Mouse (Mus musculus) hindbrain, postnatal 0 days (tissue): ENCODE results near the gene Ctr9. TPM values are rescaled to one million over a fixed set of nuclear protein-coding genes. Genes with fewer than 3 reads are reported as not detected.

ENCODE experiments used
- ATAC-seq: fragments of 200-750 bp; cut with Nextera tagmentation; 2 replicates; pipeline ENCODE4 v1.8.0; 2017; ENCODE audit warnings: mild to moderate bottlenecking, moderate TSS enrichment, moderate library complexity
- DNase-seq: peaks from one replicate; pipeline ENCODE4 v3.0.0-alpha.2; 2015; ENCODE audit warnings: low spot score
- H3K27ac ChIP-seq: fragments of 300-500 bp; sonication (generic); 2 replicates; pipeline ENCODE4 v1.5.1; 2014; ENCODE audit warnings: mild to moderate bottlenecking
- H3K27me3 ChIP-seq: fragments of 300-500 bp; sonication (generic); 2 replicates; pipeline ENCODE4 v1.6.1; 2014; ENCODE audit warnings: low read length, mixed read lengths; ENCODE audit not compliant: insufficient read depth
- H3K36me3 ChIP-seq: fragments of 300-500 bp; sonication (generic); 2 replicates; pipeline ENCODE4 v1.6.1; 2014; ENCODE audit warnings: low read length, mixed read lengths; ENCODE audit not compliant: insufficient read depth
- H3K4me1 ChIP-seq: fragments of 300-500 bp; sonication (generic); 2 replicates; pipeline ENCODE4 v1.6.1; 2014; ENCODE audit warnings: antibody characterized with exemption, low read length, mixed read lengths; ENCODE audit not compliant: insufficient read depth
- H3K4me2 ChIP-seq: fragments of 300-500 bp; sonication (generic); 2 replicates; pipeline ENCODE4 v1.6.1; 2014; ENCODE audit warnings: low read depth, mild to moderate bottlenecking, low read length, moderate library complexity, mixed read lengths
- H3K4me3 ChIP-seq: fragments of 300-500 bp; sonication (generic); 2 replicates; pipeline ENCODE4 v1.5.1; 2014; ENCODE audit warnings: low read length
- H3K9ac ChIP-seq: fragments of 300-500 bp; sonication (generic); replicated peaks from 2 replicates; pipeline ENCODE4 v1.6.1; 2014; ENCODE audit warnings: mild to moderate bottlenecking, low read length, moderate library complexity, mixed read lengths
- H3K9me3 ChIP-seq: fragments of 300-500 bp; sonication (generic); 2 replicates; pipeline ENCODE4 v1.6.1; 2016; ENCODE audit warnings: low read length, mixed read lengths
- CTCF ChIP-seq: IDR thresholded peaks from 2 replicates; pipeline ENCODE4 v1.5.1; 2016; ENCODE audit warnings: antibody characterized with exemption, control low read depth, low read depth
- WGBS: fragments of 180-500 bp; shearing (Covaris S2); extraction: QIAGEN DNeasy Blood & Tissue Kit; methylation state at CpG from one replicate; pipeline ENCODE4 v1.1.7; 2014; 5-methylcytosine and 5-hydroxymethylcytosine counted together
- polyA plus RNA-seq: library from polyadenylated mRNA; unstranded; fragments of >200 nt; fragmentation: Nextera tagmentation; extraction: Ambion mirVana; gene quantifications from 2 replicates; pipeline ENCODE4 v1.2.1, GENCODE M21; 2015
- total RNA-seq: library from RNA; depleted of rRNA; stranded (reverse); fragments of >200 nt; gene quantifications from 2 replicates; pipeline ENCODE4 v1.2.3, GENCODE M21; 2014

Gene Ctr9
- total and polyA plus RNA-seq, 2 experiments from 2014 or later: 42.3 to 60.0 TPM

DNA sequence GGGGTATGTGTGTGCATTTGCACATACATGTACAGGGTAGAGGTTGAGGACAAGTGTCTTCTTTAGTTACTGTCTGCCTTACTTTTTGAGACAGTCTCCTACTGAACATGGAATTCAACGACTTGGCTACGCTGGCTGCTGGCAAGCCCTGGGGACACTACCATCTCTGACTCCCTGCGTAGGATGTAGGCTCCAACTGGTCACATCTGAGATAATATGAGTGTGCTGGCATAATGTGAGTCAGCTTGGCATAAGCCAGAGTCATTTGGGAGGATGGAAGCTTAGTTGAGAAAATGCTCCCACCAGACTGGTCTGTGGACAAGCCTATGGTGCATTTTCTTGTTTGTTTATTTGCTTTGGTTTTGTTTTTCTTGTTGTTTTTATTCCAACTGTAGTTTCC is 40.7 kb upstream of the Ctr9 start:
- no peak for DNase-seq
- WGBS: 84% methylated on average over 3 of the region's 3 CpGs
- ATAC-seq: no peak
- TF ChIP-seq CTCF: no peak
- H3K4me1 ChIP-seq: no peaks in the 10 kb centered on the region
- no peak overlapping the region for H3K9ac ChIP-seq
- H3K9me3 ChIP-seq: no peaks in the 10 kb centered on the region
- H3K27me3 ChIP-seq: no peaks in the 10 kb centered on the region
- H3K4me3 ChIP-seq: no peak overlapping the region
- H3K27ac ChIP-seq: no peak overlapping the region
- H3K36me3 ChIP-seq: no peaks in the 10 kb centered on the region
- H3K4me2 ChIP-seq: no peak overlapping the region

GRCm38 (mm10) chr7:110989286-110989879 is 39.4 kb upstream of the Ctr9 start:
- H3K4me2 ChIP-seq: no peak overlapping the region
- no peaks in the 10 kb centered on the region for H3K27me3 ChIP-seq
- no peaks in the 10 kb centered on the region for H3K4me1 ChIP-seq
- TF ChIP-seq CTCF: no peak
- no peak overlapping the region for H3K4me3 ChIP-seq
- 54% methylated on average over 5 of the region's 5 CpGs for WGBS
- no peaks in the 10 kb centered on the region for H3K9me3 ChIP-seq
- DNase-seq: no peak
- H3K9ac ChIP-seq: no peak overlapping the region
- ATAC-seq: peak; percentile 21; the same call in 1 of the 2 replicates
- no peaks in the 10 kb centered on the region for H3K36me3 ChIP-seq
- H3K27ac ChIP-seq: no peak overlapping the region

GRCm38 (mm10) chr7:110990356-110991220 is 38.2 kb upstream of the Ctr9 start:
- Histone ChIP-seq H3K27me3 (no peaks in the 10 kb centered on the region), H3K9ac (no peak overlapping the region), H3K36me3 (no peaks in the 10 kb centered on the region), H3K9me3 (no peaks in the 10 kb centered on the region), H3K27ac (no peak overlapping the region), H3K4me1 (no peaks in the 10 kb centered on the region), H3K4me2 (no peak overlapping the region), H3K4me3 (no peak overlapping the region)
- ATAC-seq (no peak), DNase-seq (no peak)
- WGBS: 58% methylated on average over 5 of the region's 5 CpGs
- TF ChIP-seq CTCF: no peak

DNA sequence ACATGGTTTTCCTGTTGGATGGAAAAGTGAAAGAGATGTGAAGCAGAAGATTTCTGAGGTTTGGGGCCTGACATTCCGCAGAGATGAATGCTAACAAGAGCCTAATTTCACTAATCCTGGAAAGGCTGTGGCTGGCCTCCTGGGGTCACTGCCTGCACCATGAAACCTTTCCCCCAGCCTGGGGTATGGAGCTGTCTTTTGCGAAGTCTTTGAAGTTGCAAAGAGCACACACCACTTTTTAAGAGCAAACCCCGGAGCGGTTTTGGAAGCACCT is 37.6 kb upstream of the Ctr9 start:
- H3K4me3 ChIP-seq: no peak overlapping the region
- no peak overlapping the region for H3K4me2 ChIP-seq
- no peak for ATAC-seq
- H3K4me1 ChIP-seq: no peaks in the 10 kb centered on the region
- TF ChIP-seq CTCF: no peak
- DNase-seq: no peak
- H3K36me3 ChIP-seq: no peaks in the 10 kb centered on the region
- H3K27me3 ChIP-seq: no peaks in the 10 kb centered on the region
- no peaks in the 10 kb centered on the region for H3K9me3 ChIP-seq
- H3K9ac ChIP-seq: no peak overlapping the region
- WGBS: 55% methylated on average over 4 of the region's 4 CpGs
- H3K27ac ChIP-seq: no peak overlapping the region

GRCm38 (mm10) chr7:110998887-110999827 is 29.6 kb upstream of the Ctr9 start:
- Histone ChIP-seq H3K4me3 (no peak overlapping the region), H3K9me3 (no peaks in the 10 kb centered on the region), H3K4me1 (no peaks in the 10 kb centered on the region), H3K4me2 (no peak overlapping the region), H3K36me3 (no peaks in the 10 kb centered on the region), H3K9ac (no peak overlapping the region), H3K27ac (no peak overlapping the region), H3K27me3 (no peaks in the 10 kb centered on the region)
- TF ChIP-seq CTCF: no peak
- no peak for ATAC-seq
- no peak for DNase-seq
- WGBS: 84% methylated on average over 15 of the region's 15 CpGs

DNA sequence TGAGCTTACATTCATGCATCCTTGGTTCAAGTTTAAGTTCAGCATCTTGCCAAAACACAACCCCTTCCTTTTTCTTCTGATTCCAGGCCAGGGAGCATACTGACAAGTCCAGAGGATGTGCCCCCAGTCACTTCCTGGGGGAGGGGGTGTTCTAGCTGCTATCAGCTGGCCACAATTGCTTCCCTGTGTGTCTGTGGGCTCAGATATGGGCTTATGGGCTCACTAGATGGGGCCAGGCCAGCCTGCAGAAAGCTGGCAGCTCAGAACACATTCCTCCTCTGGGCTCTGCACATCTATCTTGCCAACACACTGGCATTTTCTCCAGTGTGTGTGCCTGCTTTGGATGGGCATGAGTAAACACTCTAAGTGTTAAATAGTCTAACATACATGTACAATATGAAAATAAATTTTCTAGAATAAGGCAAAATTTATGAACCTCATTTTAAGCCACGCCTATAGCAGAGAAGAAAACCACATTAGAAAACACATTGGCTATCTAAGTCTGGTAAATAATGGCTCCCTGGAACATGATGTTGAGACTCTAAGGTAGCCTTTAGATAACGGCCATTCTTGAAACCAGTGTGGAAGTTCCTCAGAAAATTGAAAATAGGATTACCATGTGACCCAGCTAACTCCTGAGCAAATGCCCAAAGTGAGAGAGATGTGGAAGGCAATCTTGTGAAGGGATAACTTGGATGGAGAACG is 24.5 kb upstream of the Ctr9 start:
- no peak for TF ChIP-seq CTCF
- ATAC-seq: no peak

More for the DNA sequence above, 24.5 kb upstream of the Ctr9 start:
- no peaks in the 10 kb centered on the region for H3K36me3 ChIP-seq
- H3K4me1 ChIP-seq: no peaks in the 10 kb centered on the region
- H3K9ac ChIP-seq: no peak overlapping the region
- DNase-seq: no peak
- H3K4me3 ChIP-seq: no peak overlapping the region
- no peak overlapping the region for H3K4me2 ChIP-seq
- no peaks in the 10 kb centered on the region for H3K9me3 ChIP-seq
- WGBS: 90% methylated on average over 3 of the region's 3 CpGs
- no peaks in the 10 kb centered on the region for H3K27me3 ChIP-seq
- H3K27ac ChIP-seq: no peak overlapping the region
